Mouse (Mus musculus) spleen, adult 18-20 months (tissue): ENCODE measurements around the gene Atp5g2.
A peak's percentile ranks its signal among the peaks of the same experiment; 100 is the strongest.

ENCODE experiments used
- DNase-seq, 2 experiments: peaks; one replicate each; pipeline ENCODE4 v3.0.0; 2022; ENCODE audit warnings: mixed read lengths in 2 of 2

Atp5g2 gene

GRCm38 (mm10) chr15:102672215-102673071, at the start of gene Atp5g2:
TSS of gene Atp5g2 (minus strand) at chr15:102672352.
- peak; percentile 5 to 17 for DNase-seq

DNA sequence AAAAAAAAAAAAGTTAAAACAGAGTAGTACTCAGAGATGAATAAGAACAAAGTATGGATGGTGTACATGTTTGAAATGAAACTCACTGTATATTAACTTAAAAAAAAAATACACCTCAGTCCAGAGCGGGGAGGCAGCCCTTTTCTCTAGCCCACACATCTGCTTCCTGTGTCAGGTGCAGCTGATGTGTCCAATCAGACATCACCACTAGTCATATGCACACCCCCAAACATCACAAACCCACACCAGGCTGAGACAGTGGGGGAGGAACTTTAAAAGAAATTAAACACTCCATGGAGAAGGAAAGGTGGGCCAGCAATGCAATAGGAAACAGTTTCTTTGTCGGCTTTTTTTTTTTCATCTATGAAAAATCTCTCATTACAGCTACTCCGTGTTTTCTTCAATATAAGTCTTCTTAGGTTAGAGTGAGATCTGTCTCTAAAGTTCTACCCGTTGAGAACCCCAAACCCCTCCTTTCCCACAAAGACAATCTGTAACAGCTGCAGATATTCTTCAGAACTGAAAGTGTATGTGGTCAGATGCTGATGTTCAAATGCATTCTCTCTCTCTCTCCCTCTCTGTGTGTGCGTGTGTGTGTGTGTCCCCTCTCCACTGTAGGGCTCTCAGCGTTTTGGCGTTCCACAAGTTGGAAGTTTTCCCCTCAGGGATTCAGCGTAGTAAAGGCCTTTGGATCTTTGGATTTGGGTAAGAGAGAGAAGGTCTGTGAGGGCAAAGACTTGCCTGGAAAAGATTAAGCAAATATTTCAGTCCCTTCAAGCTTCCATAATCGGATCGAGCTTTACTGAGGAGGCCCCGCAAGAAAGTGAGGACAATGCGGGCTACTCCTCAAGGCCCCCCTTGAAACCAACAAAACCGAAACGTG, 49.1 kb upstream of the Atp5g2 start:
- no peak for DNase-seq

DNA sequence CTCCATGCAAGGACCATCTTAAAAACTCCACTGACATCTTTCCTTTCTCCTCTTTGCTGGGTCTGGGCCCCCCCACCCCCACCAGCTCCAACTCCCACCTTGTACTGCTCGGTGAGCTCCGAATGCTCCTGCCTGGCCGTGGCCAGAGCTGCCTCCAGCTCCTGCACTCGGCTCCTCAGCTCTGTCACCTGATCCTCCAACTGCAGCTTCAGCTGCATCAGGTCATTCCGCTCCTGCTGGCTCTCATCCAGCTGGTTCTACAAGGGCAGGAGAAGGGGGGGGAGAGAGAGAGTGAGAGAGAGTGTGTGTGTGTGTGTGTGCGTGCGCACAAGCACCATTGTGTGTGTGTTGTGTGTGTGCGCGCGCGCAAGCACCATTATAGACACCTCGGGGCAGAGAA, 44.0 kb upstream of the Atp5g2 start:
- DNase-seq, result no peak

GRCm38 (mm10) chr15:102707736-102708269, 35.7 kb upstream of the Atp5g2 start:
- DNase-seq, result no peak

DNA sequence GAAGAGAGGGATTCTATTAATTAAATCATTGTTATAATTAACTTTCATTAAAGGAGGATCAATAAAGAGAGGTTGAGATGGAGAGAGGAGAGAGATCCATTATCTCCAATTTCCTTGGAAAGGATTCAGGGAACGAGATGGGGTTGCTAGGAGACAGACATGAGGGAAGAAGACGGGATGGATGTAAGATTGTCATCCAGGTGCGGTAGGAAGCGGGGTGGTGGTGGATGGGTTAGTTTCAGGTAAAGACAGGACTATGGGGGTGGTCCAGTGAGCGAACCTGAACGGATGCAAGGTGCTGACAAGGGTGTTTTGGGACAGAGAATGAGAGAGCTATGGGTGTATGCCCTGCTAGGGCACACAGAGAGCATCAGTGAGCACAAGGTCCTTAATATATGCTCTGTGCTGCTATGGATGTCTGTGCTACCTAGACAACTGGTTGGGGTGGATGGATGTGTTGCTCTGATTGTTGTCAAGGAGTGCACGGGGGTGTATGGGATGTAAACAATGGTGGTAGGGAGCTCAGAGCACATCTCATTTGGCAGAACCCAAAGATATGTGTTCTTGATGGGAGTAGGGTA, 33.9 kb upstream of the Atp5g2 start:
- DNase-seq, result no peak

DNA sequence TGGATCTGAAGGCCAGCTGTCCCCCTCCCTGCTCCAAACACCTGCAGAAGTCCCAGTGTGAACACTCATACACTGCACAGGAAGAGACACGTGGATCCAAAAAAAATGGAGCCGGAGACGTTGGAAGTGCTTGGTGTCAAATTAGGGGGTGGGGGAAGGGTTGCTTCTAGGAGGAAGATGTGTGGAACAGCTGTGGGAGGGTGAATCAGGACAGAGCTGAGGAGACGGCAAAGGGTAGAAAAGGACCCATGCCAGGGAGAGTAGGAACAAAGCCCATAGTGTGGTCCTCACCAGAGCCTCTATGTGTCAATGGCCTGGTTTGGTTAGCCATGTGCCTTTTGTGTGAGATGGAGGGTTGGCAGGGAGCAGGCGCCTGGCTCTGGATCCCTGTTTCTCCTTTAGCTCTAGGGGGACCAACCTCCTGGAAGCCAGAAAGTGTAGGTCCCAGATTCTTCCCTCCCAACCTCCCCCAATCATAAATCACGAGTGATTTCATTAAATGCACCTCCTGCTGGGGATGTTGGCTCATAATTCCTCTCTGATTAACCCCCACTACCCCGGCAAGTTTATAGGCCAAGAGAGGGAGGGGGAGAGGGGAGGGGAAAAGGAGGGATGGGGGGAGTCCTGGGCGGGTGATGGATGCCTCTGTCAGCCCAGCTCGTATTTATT, 33.2 kb upstream of the Atp5g2 start:
- DNase-seq, result no peak

- DNase-seq, result no peak
Measured at GRCm38 (mm10) chr15:102704806-102705205, 32.7 kb upstream of the Atp5g2 start.

DNA sequence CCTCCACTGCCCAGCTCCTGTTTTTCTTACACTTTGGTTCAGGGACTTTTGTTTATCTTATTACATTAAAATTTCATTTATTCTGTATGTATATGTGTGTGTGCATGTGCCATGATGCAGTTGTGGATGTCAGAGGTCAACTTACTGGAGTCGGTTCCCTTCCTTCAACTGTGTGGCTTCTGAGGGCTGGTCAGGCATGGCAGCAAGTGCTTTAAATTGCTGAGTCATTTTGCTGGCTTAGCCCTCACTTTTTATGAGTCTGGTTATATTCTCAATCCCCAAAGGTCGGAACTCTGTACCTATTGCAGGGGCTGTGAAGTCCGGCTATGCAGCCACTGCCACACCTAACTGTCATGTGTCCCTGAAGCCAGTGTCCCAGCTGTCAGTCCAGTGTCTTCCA, 30.8 kb upstream of the Atp5g2 start:
- DNase-seq, result no peak

GRCm38 (mm10) chr15:102698193-102698592, 26.0 kb upstream of the Atp5g2 start:
- DNase-seq, result peak; percentile 25 to 72

GRCm38 (mm10) chr15:102696899-102697298, 24.7 kb upstream of the Atp5g2 start:
- no peak for DNase-seq

- no peak for DNase-seq
Measured at GRCm38 (mm10) chr15:102693600-102693999, 21.4 kb upstream of the Atp5g2 start.

GRCm38 (mm10) chr15:102692991-102693411, 20.8 kb upstream of the Atp5g2 start:
- DNase-seq, result peak in 1 of 2 experiments; percentile 43

DNA sequence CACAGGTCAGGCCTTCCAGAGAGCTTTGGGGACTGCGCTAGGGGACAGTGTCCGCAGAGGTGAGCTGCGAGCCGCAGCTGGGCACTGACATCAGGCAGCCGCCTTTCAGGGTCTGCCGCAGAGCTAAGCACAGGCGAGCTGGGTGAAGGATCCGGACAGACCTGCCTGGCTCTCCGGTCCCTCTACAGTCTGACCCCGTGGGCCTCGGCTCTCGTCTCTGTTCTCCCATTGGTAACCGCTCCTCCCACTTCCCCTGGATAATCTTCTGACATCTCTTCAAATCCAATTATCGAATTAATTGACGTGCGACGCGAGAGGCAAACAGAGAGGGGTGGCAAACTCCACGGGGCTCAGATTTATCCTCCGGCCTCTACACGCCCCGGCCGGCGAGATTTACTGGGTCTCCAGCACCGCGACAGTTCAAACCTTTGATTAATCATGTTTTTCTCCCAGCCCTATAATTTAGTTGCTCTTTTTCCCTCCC, 20.2 kb upstream of the Atp5g2 start:
- no peak for DNase-seq

DNA sequence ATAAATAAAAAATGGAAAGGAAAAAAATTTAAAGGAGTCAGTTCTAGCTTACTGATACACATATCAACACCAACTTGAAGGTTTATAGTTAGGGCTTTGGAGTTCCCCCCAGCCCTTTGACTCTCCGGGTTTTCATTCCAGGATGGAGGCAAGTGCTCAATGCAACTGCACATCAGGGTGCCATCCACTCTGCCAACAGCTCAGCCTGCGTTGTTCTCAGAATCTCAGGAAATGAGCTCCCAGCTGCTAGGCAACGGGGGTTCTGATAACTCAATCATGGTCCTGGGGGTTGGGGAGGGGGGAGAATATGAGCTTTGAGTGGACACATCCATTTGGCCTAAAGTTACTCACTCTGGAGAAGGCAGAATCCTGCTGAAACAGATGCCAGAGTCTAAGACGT, 13.6 kb upstream of the Atp5g2 start:
- DNase-seq, result no peak

DNA sequence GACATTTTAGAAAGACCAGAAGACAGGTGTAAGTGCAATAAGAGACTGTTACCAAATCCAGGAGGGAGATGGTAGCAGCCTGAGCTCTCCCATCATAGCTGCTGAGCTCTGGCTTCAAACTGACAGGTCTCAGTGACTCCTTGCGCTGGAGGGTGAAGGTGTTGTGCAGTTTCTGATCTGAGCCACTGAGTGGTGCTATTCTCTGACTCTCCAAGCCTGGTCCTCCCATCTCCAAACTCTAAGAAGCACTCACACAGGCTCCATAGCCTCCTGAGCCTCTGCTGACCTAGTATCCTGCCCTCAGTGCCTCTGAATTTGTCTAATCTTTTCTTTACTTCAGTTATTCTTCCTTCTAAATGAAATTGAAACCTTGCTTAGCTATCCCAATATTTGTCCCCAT, 11.5 kb upstream of the Atp5g2 start:
- no peak for DNase-seq

DNA sequence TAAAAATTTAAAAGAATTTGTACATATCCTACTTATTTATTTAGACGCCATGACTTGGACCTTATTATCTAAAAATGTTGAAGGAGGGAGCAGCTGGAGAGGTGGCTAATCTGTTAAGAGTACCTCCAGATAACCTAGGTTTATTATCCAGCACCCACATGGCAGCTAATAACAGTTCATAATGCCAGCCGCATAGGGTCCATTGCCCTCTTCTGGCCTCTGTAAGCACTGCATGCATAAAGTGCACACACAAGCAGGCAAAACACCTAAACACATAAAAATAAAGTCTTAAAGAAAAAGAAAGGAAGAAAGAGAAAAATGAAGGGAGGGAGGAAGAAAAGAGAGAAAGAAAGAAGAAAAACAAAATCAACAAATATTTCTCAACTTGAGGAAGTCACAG, 4.2 kb upstream of the Atp5g2 start:
- DNase-seq, result no peak

GRCm38 (mm10) chr15:102673548-102673947, 1.4 kb upstream of the Atp5g2 start:
- no peak for DNase-seq

DNA sequence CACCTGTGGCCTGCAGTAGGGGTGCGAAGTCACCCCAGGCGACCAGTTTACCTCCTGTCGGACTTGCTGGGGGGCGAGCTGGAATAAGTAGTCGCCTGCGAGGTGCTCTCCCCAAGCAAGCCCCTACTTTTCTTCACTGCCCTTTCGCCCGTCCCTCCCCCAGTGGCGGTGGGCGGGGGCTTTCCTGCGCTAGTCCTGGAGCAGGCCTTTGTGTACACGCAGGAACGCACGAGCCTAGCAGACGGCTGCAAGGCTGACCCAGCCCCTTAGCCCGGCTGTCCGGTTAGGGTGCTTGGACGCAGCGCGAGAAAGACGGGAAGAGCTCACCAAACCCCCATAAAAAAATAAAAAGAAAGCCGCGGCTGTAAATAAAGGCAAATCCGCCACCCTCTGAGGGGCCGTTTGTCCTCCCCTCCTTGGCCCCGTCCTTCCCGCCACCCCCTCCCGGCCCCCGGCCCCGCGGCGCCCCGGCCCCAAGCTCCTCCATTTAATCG, 384 bp downstream of the Atp5g2 start:
- DNase-seq, result peak; percentile 54 to 68

DNA sequence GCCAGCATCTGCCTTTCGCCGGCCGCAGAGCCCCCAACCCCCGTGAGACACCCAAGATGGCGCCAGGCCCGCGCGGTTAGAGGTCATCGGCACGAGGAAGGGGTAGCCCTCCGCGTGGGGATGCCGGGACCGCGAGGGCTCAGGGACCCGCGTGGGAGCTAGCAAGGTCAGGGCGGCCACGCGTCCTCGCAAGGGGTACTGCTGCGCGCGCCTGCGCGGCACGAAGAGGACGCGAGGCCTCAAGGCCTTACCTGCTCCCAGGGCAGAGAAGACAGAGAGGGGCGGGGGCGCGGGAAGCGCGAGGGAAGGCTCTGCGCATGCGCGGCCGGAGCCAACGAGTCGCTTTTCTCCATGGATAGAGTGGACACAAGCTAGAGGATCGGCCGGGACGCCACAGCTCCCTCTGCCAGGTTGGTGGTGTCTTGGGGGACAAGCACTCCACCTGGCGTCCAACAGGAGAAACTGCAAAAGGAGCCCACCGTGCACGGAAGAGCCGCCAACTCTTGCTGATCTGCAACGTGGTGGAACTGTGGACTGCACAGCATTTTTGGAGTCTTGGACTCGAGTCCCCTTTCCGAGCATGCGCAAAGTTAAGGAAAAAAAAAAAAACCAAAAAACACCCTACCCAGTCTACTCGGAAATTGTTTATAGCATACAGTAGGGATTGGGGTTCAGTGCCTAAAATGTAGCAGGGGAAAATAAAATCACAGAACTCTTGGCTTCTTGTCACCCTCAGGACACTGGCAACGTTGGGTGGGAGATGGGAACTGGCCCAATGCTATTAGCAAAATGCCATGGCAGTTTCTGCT, 1.2 kb downstream of the Atp5g2 start:
- peak; percentile 95 to 96 for DNase-seq

GRCm38 (mm10) chr15:102670281-102670680, 1.9 kb downstream of the Atp5g2 start:
- no peak for DNase-seq

DNA sequence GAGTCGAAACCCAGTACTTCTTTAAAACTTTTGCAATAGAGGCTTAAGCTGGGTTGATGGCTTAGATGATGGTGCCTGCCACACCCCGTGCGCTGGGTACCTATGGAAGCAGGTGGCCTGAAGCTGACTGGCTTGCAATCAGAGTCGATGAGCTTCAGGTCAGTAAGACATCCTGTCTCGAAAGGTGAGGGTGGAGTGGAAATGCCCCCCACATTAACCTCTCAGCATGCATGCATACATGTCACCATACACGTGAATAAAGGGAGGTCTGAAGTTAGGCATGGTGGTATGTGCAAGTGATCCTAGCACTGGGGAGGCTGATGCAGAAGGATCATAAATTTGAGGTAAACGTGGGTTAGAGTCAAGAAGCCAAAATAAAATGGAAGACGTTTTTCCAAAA, 2.6 kb downstream of the Atp5g2 start:
- no peak for DNase-seq
